Mouse (Mus musculus) layer of hippocampus, adult 18-20 months (tissue): ENCODE measurements around the gene Acad12. TPM values are rescaled to one million over a fixed set of nuclear protein-coding genes. Genes with fewer than 3 reads are reported as not detected.
"Not testable (repeated sequence)": the region's sequence is repeated elsewhere in the genome, so short reads cannot be mapped to it uniquely, and the experiment has no call there.

Experiments used
- DNase-seq, 2 experiments: peaks; one replicate each; pipeline ENCODE4 v3.0.0; 2022; ENCODE audit warnings: low spot score in 2 of 2
- long read RNA-seq: library from polyadenylated mRNA; stranded (forward); transcript quantifications from one replicate; pipeline ENCODE4 v2.0.0, GENCODE M21; 2021
- total RNA-seq, 2 experiments: library from RNA; stranded (reverse); gene quantifications; 2 replicates each; pipeline ENCODE4 v1.2.3; 2021

The Acad12 gene
- total RNA-seq: 1 to 10 TPM; 6.1 to 6.8 TPM
- long read RNA-seq, partial matches to known transcripts: 2 of 10 reads
- long read RNA-seq, other reads (novel, unspliced or antisense): 5 of 10 reads

DNA sequence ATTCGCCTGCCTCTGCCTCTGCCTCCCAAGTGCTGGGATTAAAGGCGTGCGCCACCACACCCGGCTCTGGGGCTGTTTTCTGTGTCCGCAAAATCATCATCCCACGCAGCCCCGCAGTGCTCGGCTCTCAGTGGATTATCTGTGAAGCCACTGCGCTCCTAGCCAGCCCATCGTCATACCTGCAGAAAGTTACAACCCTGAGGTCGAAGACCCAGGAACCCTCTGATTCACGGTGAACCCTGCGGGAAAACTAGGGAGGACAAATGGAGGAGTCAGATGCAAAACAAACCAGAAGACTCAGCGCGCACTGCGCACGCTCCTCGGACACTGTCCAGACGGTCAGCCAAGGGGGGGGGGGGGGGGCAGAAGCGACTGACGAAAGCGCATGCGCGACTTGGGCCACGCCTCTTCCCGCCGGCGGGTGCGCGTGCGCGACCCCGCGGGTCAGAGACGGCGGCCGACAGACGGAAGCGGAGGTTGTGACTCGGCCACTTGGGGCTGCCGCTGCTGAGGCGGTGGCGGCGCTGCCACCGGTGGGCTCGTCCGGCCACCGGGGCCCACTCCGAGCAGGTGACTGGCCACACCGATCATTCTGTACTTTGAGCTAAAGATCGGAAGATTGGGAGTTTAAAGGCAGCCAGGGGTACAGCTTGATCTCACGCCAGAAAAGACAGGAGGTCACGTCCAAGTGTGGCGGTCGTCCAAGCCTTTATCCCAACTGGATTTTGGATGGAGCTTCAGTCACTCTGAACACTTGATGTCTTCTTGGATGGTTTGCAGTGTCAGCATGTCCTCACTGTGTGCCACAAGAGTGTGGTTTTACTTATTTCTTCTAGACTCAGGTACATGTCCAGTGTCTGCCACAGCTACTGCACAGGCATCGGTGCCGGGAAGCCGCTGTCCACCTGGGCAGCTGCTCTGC, at the start of gene Acad12:
TSS of gene Acad12 (minus strand) at position 347 of the 922 bp plus-strand sequence.
- peak; percentile 49 to 73 for DNase-seq

DNA sequence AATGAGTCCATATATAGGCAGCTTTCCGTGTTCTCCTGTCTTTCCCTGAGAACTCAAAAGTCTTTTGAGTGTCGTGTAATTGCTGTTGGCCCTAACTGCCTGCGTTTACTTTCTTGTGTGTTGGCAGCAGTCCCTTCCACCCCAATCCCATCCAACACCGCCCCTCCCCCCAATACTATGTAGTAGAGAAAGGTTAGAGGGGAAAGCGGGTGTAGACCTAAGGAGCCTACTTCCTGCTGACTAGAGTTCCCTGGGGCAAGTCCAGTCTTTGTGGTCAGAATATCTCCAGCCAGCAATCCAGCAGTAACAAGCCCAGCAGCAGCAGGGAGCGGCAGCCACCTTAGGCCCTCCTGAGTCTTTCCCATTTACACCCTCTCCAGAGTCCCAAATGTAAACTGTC, 49.7 kb upstream of the Acad12 start:
- DNase-seq: no peak

DNA sequence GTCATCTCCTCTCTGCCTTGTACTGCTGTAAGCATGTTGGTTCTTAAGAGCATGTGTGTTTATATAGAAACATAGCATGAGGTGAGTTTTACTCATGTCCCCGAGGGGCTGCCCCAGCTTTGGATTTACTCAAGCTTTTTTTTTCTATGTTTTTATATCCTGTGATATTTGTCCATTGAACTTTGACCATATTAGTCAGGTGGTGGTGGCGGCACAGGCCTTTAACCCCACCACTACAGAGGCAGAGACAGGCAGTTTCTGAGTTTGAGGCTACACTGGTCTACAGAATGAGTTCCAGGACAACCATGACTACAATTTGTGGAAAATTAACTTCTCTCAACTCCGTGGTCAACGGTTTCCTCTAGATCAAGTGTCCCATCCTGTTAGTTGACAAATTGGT, 48.3 kb upstream of the Acad12 start:
- no peak for DNase-seq

DNA sequence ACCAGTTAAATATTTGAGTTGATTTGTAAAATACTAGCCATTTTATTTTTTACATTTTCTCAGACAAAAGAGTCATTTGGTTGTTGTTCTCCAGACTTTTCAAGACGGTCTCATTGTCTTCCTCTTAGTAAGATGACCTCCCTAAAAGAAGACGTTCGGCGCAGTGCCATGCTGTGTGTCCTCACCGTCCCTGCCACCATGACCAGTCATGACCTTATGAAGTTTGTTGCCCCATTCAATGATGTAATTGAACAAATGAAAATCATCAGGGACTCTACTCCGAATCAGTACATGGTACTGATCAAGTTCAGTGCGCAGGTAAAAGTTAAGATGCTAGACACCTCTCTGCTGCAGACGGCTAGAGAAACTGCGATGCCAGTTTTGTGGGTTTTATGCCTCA, 46.2 kb upstream of the Acad12 start:
- DNase-seq: no peak

DNA sequence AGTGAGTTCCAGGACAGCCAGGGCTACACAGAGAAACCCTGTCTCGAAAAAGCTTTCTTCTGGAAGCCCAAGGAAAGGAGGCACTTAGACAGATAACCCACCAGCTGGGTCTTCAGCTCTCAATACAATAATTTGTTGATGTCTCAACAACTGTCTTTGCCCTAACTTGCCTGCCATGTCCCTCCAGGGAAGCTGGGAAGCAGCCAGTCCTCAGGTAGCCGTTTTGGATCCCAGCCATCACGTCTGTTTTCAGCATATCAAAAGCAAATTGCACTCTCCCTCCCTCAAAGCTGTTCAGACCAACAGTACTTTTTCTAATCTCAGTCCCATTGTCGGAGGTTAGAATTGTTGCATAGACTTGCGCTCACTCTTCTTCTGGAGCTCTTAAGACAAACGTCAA, 45.3 kb upstream of the Acad12 start:
- DNase-seq: no peak

DNA sequence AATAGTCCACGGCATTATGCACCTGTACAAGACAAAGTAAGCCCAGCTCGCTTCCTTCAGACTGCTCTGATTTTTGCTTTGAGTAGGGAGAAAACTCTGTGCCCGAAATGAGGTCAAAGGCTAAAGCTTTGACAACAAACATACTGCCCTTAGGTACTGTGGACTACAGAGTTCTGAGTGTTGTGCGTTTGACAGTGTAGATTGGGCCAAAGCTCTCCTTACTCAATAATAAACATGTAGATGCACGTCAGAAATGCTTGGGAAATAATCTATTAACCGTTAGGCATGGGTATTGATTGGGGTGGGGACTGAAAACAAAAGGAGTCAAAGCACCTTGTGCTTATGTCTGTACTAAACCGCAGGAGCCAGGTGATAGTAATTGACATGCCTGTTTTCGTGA, 44.7 kb upstream of the Acad12 start:
- no peak for DNase-seq

DNA sequence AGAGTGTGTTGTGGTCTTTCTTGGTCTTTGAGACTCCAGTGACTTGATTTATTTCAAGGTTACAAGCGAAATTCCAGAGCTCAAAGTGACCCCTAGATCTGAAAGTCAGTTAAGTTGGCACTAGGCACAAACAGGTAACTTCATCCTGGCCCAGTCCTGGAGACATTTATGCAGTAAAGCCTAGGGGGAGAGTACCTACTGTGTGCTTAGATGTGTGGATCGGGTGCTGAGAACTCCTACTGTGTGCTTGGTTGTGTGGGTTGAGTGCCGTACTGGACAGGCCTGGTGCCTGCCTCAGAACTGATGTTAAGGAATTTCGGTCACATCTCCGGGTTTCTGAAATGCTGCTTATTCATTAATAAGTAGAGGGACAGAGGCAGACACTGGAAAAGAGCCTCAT, 42.8 kb upstream of the Acad12 start:
- DNase-seq: no peak

DNA sequence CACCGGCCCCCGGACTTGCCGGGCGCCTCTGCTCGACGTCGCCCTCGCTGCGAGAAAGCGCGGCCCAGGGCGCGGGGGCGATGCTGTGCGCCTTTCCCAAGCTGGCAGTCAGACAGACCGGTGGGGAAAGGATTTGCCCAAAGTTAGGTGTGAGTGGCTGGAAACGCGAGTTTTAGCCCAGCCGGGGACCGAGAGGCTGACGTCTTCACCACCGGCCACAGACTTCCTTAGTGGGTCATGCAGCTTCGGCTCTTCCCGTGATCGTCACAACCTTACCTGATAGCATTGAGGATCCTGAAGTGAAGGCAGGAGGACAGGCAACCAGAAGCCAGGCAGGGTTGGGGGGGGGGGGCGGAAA, 42.1 kb upstream of the Acad12 start:
- DNase-seq: peak; percentile 48 to 51

DNA sequence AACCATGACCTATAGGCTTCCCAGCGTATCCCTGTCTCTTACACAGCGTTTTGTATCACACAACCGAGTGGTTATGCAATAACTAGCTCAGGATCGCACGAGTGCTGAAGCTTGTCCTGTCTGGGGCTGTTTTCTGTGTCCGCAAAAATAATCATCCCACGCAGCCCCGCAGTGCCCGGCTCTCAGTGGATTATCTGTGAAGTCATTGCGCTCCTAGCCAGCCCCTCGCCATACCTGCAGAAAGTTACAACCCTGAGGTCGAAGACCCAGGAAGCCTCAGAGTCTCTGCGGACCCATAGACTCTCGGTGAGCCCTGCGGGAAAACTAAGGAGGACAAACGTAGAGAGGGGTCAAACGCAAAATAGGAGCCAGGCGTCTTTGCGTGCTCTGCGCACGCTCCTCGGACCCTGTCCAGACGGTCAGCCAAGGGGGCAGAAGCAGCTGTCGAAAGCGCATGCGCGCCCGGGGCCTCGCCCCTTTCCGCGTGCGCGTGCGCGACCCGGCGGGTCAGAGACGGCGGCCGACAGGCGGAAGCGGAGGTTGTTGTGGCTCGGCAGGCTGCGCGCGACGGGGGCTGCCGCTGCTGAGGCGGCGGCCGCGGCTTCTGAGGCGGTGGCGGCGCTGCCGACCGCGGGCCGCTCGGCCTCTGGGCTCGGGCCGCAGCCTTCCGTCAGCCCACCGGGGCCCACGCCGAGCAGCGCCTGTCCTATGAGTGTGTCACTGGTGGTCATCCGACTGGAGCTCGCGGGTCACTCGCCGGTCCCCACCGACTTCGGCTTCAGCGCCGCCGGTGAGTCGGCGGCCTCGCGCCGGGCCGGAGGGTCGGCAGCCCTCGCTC, 41.5 kb upstream of the Acad12 start, which contains the start of the genes Acad10 and Brap:
TSS of gene Acad10 (minus strand) at position 456 of the 838 bp plus-strand sequence.
TSS of gene Brap (plus strand) at position 505 of the 838 bp plus-strand sequence.
- peak; percentile 93 to 94 for DNase-seq

DNA sequence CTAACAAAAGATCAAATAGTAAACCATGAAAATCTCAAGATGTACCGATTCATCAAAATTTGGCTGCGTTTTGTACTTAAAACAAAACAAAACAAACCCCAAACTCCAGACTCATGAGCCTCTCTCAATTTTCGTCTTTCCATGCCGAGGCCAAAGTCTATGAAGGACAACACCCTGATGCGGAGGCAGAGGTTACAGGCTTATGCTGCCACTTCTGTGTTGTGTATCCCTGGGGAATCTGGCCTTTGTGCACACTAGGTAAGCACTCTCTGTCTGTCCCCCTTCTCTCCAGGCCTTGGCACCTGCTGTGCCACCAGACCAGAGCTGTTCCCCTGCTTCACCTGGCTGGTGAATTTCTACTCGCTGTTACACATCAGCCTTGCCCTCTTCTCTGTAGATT, 38.9 kb upstream of the Acad12 start:
- DNase-seq: not testable (repeated sequence)

DNA sequence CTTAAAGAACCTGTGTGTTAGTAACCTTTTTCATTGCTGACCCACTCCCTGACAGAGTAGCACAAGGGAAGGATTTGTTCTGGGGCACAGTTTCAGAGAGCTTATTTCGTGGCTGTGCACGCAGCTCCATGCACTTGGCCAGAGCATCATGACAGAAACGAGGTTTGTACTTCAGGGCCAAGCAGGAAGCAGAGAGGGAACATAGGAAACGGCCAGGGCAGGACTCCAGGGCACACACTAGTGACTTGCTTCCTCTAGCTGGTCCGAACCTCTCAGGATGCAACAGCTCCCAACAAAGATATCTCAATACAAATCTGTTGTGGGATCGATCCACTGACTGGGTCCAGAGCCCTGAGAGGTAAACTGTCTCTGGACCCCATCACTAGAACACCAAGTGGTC, 38.1 kb upstream of the Acad12 start:
- not testable (repeated sequence) for DNase-seq

DNA sequence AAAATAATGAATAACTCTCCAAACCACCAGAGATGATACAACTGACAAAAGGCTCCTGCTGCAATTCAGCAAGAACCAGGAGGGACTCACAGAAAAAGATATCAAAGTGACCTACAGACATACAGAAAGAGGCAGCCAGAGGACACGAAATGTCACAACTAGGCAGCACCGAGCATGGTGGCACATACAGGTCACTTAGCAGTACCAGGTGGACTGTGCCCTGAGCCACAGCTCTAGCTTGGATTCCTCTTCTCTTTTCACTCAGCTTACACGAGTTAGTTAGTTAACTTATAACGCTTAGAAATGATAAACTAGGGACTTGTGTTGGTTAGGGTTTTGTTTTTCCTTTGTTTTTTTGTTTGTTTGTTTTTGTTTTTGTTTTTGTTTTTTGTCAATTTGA, 35.8 kb upstream of the Acad12 start:
- DNase-seq: no peak

DNA sequence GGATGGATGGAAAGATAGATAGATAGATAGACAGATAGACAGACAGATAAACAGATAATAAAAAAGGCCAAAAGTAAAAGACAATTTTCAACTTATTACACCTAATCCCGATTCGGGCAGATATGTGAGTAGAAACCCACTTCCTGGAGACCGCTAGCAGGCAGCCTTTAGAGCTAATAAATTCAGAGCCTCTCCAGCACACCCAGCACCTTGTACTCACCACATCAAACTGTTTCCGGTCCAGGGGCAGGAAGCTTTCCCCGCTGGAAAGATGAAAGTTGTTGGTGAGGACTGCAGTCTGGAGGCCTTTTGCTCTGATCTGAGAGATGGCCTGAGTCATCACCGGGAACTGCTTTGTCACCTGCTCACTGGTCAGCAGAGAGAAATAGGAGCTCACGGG, 30.4 kb upstream of the Acad12 start:
- no peak for DNase-seq

DNA sequence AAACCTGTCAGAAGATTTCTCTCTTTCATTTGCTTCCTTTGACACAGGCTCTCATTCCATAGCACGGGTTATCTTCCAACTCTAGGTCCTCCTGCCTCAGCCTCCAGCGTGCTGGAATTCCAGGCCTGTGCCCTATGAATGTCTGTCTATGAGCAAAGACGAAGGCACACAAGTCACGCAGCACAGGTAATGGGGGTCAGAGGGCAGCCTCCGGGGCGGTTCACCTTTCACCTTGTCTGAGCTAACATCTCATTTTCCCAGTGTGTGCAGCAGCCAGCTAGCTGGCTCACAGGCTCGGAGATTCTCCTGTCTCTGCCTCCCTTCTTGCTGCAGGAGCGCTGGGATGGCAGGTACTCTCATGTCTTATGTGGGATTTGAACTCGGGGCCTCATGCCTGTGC, 20.9 kb upstream of the Acad12 start:
- no peak for DNase-seq

DNA sequence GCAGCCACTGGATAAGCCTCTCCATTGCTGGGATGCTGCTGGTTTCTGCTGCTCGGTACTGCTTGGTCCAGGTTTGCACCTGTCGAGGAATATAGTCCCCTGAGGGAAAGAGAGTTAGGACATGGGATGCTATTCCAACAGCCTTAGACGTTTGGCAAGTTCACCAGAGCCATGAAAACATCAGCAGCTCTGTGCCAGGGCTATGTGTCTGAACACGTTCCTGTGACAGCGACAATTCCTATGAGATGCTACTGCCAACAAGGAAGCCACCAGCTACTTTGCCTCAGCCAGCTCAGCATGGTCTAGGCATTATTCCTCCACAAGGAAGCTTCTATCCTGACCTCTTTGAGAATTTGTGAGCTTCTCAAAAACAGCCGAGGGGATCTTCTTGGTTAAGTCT, 18.6 kb upstream of the Acad12 start:
- no peak for DNase-seq

DNA sequence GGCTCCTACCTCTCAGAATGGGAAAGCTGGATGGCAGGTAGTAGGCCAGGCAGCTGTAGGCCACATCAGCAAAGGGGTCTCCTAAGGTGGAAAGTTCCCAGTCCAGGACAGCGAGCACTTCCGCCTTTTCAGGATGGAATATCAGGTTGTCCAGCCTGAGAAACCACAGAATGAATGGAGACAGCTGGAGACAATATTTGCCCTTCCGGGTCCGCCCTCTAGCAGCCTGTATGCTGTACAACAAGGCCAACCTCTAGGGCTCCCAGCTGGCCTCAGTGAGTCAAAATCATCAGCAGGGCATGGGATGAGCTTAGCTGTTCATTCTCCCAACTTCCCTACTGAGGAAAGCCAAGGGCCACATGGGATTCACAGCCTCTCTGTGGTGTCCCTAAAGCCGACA, 15.9 kb upstream of the Acad12 start:
- no peak for DNase-seq

DNA sequence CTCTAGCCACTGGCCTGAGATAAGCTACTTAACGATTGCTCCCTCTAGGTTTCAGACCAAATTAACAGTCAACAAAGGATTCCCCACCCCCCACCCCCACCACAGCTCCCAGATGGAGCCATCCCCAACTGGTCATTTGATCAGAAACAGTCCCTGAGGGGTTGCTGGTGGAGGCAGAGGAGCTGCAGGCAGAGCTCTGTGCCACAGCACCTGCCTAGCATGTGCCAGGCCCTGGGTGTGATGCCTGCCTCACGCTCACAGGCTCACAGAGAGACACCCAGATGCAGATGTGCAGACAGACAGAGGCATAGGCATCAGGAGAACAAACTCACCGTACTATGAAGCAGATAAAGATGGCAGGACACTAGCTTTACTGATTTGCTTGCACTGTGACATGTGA, 14.1 kb upstream of the Acad12 start:
- no peak for DNase-seq

DNA sequence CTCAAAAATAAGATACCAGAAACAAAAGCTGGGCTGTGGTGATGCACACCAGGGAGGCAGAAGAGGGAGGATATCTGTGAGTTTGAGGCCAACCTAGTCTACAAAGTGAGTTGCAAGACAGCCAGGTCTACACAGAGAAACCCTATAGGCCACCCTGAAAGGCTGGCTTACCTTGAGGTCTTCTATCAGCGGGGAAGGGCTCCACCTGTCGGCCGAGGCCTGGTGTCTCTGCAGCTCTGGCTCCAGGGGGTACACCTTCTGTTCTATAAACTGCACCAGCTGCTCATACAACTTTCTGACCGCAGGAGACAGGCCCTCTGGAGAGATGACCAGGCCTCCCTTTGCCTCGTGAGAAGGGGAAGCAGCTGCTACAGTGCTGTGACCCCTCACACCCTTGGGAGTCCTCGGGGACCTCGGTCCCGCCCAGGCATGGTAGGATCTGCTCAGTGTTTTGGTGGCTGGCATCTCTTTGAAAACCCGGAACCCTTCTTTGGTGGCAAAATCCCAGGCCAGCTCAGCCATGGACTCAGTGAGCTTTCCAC, 12.4 kb upstream of the Acad12 start:
- not testable (repeated sequence) for DNase-seq

DNA sequence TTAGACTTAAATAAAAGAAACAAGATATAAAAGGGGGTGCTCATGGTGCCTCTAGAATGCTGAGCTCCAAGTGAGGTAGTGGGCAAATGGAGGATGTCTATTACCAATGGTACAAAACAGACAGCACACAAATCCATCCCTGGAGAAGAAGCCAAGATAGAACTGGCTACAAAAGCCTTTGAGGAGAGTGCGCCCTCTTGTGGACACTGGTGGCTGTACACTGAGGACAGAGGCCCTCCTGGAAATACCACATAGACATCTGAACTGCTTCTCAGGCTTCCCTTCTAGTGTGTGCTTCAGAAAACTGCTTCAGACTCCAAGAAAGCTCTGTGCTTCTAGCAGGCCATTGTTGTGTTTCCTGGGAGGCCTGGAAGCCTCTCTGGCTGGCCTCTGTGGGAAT, 9.1 kb upstream of the Acad12 start:
- peak; percentile 48 to 79 for DNase-seq

DNA sequence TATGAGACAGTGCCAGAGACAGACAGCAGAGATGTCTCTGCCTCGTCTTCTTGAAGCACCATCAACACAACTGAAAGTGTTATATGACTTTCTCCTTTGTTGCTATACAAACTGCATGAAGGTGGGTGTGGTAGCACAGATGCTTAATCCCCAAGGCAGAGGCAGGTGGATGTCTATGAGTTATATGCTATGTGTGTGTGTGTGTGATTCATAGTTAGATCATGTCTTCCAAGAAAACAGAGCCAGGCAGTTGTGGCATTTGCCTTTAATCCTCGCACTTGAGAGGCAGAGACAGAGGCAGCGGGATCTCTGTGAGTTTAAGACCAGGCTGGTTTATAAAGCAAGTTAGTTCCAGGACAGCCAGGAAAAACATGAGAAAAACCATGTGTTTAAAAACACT, 4.5 kb upstream of the Acad12 start:
- no peak for DNase-seq

DNA sequence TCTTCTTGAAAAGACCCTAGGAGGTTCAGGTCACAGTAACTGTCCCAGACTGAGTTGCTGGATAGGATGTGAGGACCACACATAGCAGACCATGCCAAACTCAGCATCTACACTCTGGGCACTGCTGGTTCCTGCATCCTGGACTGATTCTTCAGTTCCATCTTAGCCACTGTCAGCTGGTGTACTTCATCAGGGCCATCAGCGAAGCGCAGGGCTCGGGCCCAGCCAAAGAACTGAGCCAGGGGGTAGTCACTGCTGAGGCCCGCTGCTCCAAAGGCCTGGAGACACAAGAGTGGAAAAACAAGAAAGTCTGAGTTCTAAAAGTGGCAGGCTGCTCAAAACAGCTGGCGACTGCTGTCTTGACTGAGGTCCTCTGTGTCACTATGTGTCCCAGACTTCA, 2.4 kb upstream of the Acad12 start:
- DNase-seq: no peak

DNA sequence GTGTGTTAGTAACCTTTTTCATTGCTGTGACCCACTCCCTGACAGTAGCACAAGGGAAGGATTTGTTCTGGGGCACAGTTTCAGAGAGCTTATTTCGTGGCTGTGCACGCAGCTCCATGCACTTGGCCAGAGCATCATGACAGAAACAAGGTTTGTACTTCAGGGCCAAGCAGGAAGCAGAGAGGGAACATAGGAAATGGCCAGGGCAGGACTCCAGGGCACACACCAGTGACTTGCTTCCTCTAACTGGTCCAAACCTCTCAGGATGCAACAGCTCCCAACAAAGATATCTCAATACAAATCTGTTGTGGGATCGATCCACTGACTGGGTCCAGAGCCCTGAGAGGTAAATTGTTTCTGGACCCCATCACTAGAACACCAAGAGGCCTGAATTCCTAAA, 3.8 kb downstream of the Acad12 start:
- DNase-seq: not testable (repeated sequence)
